Mouse (Mus musculus) lung, postnatal 36 days (tissue): ENCODE measurements around the gene Gfra1.

Experiments used
- DNase-seq: peaks from one replicate; pipeline ENCODE4 v3.0.0; 2022; ENCODE audit warnings: mixed read lengths

The Gfra1 gene

GRCm38 (mm10) chr19:58441246-58441645, 14.5 kb downstream of the Gfra1 start:
- DNase-seq, result no peak

GRCm38 (mm10) chr19:58438762-58439161, 16.9 kb downstream of the Gfra1 start:
- DNase-seq, result no peak

- no peak for DNase-seq
Measured at GRCm38 (mm10) chr19:58437441-58438071, 18.2 kb downstream of the Gfra1 start.

- no peak for DNase-seq
Measured at GRCm38 (mm10) chr19:58436874-58437273, 18.8 kb downstream of the Gfra1 start.

- DNase-seq, result no peak
Measured at GRCm38 (mm10) chr19:58435877-58436276, 19.8 kb downstream of the Gfra1 start.

- DNase-seq, result no peak
Measured at GRCm38 (mm10) chr19:58432840-58433239, 22.9 kb downstream of the Gfra1 start.

GRCm38 (mm10) chr19:58428546-58428945, 27.2 kb downstream of the Gfra1 start:
- DNase-seq, result no peak

GRCm38 (mm10) chr19:58427348-58427747, 28.4 kb downstream of the Gfra1 start:
- DNase-seq, result no peak

- no peak for DNase-seq
Measured at GRCm38 (mm10) chr19:58424928-58425327, 30.8 kb downstream of the Gfra1 start.

GRCm38 (mm10) chr19:58424179-58424578, 31.5 kb downstream of the Gfra1 start:
- no peak for DNase-seq

- DNase-seq, result no peak
Measured at GRCm38 (mm10) chr19:58422916-58423493, 32.7 kb downstream of the Gfra1 start.

- DNase-seq, result no peak
Measured at GRCm38 (mm10) chr19:58419685-58420084, 36.0 kb downstream of the Gfra1 start.

- no peak for DNase-seq
Measured at GRCm38 (mm10) chr19:58419278-58419677, 36.4 kb downstream of the Gfra1 start.

- no peak for DNase-seq
Measured at GRCm38 (mm10) chr19:58415173-58415572, 40.5 kb downstream of the Gfra1 start.

- no peak for DNase-seq
Measured at GRCm38 (mm10) chr19:58414733-58415132, 41.0 kb downstream of the Gfra1 start.

- DNase-seq, result peak; percentile 87
Measured at GRCm38 (mm10) chr19:58413290-58413689, 42.4 kb downstream of the Gfra1 start.

- no peak for DNase-seq
Measured at GRCm38 (mm10) chr19:58412811-58413210, 42.9 kb downstream of the Gfra1 start.

- no peak for DNase-seq
Measured at GRCm38 (mm10) chr19:58406726-58407125, 49.0 kb downstream of the Gfra1 start.

- DNase-seq, result no peak
Measured at GRCm38 (mm10) chr19:58400224-58400623, 55.5 kb downstream of the Gfra1 start.

GRCm38 (mm10) chr19:58399166-58399565, 56.5 kb downstream of the Gfra1 start:
- DNase-seq, result no peak

GRCm38 (mm10) chr19:58396604-58396984, 59.1 kb downstream of the Gfra1 start:
- DNase-seq, result no peak

- no peak for DNase-seq
Measured at GRCm38 (mm10) chr19:58395785-58396603, 59.7 kb downstream of the Gfra1 start.

- DNase-seq, result no peak
Measured at GRCm38 (mm10) chr19:58393121-58393520, 62.6 kb downstream of the Gfra1 start.

- DNase-seq, result no peak
Measured at GRCm38 (mm10) chr19:58391796-58392195, 63.9 kb downstream of the Gfra1 start.
